Mouse (Mus musculus): ENCODE results near the gene Arhgef10l.

DNA sequence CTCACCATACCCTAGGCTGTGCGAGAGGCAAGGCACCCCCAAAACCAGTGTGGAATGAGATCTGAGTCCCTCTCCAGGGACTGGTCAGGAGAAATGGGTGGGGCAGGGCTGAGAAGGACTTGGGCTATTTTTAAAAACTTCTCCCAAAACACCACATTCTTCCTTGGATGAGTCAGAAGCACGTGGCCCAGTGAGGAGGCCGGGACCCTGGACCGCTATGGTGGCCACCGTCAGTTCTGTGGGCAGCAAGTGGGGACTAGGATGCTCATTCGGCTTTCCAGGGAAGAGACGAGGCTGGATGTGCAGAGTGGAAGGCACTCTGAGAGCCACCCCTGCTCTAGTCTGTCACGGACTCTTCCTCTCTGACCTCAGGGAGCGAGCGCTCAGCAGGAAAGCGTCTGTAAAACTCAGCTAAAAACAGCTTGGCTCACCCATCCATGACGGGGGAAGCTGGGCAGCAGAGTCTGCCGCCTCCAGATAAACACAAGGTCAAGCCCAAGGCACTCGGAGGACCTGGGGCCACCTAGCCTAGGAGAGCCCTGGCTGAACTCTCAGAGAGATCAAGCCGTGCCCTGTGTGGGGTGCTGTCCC, 35.1 kb downstream of the Arhgef10l start:
- TF ChIP-seq CTCF (IDR thresholded peaks at IDR 0.05; ENCODE audit: control insufficient read depth, insufficient read depth, insufficient replicate concordance, low read depth, low read length): no peak
- no peak for TF ChIP-seq POLR2A (IDR thresholded peaks at IDR 0.05; ENCODE audit: control insufficient read depth, low read depth, low read length)
